Mouse (Mus musculus) fat pad, adult 2 months (tissue): ENCODE data around the gene Mttp.

Source experiments
- DNase-seq: peaks from one replicate; pipeline ENCODE4 v3.0.0-alpha.2; 2011; ENCODE audit warnings: low read depth, low spot score; ENCODE audit errors: extremely low read depth

The Mttp gene

DNA sequence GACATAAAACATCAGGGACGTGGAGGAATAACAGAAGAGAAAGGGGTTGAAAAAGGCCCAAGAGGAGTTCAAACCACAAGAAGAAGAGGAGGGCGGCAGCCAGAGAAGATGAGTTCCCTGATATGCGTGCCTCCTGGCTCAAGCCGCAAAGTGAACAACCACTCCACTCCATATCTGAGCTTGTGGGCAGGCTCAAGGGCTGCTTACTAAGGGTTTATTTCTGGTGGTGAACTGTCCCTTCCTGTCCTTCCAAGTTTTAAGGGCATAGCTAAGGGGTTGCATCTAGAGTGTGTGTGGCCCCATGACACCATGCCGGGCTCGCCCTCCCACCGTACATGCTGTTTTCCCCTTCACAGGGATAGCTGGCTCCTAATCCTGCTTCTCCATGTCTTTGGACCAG, 84.3 kb downstream of the Mttp start:
- DNase-seq: no peak

DNA sequence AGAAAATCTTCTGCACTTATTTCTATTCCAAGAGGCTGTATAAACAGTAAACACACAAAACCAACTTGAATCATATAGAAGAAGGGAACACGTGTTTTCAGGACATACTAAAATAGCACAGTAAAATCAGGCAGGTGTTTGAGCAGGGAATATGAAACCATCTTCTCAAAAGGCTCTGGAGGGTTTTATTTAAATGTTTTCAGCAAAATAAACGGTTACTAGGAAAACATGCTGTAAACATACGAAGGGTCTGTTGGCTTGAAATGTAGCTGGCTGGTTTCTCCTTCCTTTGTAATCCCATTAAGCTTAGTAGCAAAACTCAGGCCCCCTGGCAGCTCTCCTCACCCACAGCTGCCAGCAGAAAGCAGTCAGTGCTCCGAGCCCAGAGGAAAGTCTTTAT, 86.5 kb downstream of the Mttp start:
- no peak for DNase-seq

GRCm38 (mm10) chr3:138056976-138057375, 87.8 kb downstream of the Mttp start:
- no peak for DNase-seq

DNA sequence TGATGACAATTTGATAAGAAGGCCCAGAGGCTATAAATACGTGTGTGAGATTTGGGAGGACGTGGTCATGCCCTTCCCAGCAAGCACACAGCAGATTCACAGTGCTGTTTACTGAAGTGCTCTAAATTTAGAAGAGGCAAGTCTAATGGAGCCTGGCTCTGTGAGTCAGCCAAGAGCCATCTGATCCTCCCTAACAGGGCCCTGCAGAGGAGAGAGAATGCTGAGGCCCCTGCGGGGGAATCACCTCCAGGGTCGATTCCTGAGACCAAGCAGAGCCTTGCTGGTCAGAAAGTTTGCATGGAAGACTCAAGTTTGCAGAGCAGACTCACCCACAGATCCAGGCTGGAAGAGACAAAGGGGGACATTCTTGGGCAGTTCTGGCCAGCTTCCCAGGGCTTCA, 90.8 kb downstream of the Mttp start:
- DNase-seq: no peak

DNA sequence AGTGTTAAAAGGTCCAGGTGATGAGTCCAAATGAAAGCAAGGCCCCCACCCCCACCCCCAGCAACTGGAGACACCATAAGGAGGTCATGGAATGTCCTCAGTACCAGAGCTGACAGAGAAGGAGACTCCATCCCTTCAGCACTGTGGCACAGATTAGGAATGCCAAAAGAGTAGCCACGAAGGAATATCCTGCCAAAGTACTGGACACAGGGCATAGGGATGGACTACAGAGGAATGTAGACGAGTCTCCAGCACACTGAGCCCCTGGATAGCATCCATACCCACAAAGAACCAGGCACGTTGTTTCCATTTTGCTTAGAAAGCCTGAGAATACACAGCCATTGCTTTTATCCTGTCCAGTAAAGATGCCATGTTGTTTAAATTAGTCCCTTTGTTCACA, 93.3 kb downstream of the Mttp start:
- no peak for DNase-seq

DNA sequence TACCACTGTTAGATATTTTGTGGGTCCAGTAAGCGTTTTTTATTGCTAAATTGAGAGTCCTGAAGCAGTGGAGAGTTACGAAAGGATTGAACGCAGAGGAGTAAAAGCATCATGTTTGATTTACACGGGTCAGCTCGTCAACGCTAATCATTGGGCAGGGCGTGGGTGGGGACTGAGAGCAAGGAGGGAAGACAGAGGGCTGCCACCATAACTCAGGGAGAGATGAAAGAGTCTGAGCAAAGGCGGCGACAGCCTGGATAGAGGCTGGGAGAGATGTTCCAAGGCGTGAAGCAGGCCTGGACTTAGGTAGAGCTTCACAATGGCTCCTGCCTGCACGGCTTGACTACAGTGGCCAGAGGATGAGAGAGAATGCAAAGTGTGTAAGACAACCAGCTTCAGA, 94.0 kb downstream of the Mttp start:
- DNase-seq: no peak

- no peak for DNase-seq
These were observed 95.2 kb downstream of the Mttp start for GRCm38 (mm10) chr3:138049555-138049954.

DNA sequence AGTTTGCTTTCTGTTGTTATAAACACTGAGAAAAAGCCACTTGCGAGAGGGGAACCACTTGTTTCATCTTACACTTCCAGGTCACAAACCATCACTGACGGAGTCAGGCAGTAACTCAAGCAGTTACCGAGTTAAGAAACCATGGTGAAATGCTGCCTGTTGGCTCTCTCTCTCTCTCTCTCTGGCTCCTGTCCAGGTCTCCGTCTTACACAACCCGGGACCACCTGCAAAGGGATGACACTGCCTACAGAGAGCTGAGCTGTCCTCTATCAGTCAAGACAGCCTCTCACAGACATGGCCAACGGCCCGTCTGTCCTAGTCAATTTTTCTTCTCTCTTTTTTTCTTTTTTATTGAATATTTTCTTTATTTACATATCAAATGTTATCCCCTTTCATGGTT, 101.5 kb downstream of the Mttp start:
- no peak for DNase-seq

DNA sequence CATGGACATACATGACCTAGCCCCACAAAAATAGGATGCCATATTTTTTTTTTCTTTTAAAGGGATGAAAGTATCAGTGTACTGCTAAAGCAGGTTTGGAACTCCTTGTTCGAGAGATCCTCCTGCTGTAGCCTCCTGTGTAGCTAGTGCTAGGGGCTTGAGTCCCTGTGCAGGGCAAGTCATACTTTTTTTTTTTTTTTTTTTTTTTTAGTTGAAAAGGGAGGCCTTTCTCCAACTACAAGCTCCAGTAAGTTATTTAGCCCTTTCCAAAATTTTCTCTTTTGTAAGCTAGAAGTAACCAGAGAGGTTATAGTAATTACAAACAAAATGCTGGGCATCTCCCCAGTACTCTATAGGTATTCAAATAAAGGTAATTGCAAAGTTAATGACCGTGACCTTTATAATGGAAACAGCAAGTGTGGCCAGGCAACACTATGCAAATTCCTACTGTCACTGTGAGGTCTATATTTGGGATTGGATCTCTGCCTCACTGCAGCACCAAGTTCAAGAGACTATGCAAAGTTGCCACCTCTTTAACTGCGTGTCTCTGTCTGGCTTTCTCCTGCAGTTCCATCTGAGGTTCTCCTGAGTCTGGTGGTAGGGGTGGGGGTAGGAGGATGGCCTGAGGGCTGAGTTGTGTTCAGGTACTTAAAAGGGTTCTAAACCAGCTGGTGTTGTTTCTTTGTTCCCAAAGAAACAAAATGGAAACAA, 103.0 kb downstream of the Mttp start:
- no peak for DNase-seq

- no peak for DNase-seq
These were observed 103.8 kb downstream of the Mttp start for GRCm38 (mm10) chr3:138040938-138041337.
